Mouse (Mus musculus): ENCODE measurements around the gene Il1rapl1. TPM values are rescaled to one million over a fixed set of nuclear protein-coding genes. Genes with fewer than 3 reads are reported as not detected.
A peak's percentile ranks its signal among the peaks of the same experiment; 100 is the strongest.

Gene Il1rapl1
- 0.89 and 0.98 TPM in 2 replicates for polyA plus RNA-seq (2015; fragmentation: Nextera tagmentation; extraction: Ambion mirVana)

GRCm38 (mm10) chrX:88115609-88116073, at the start of gene Il1rapl1:
Il1rapl1 (minus strand) TSS chrX:88115645.
- ATAC-seq: peak; percentile 56
- H3K27ac ChIP-seq: no peak within 1 kb of the TSS
- H3K4me3 ChIP-seq (replicated peaks): peak within 1 kb of the TSS; percentile 35
- H3K4me1 ChIP-seq (replicated peaks): no peaks in the 10 kb centered on the region
- no peaks in the 10 kb centered on the region for H3K27me3 ChIP-seq (replicated peaks)
- 19% methylated on average over 12 of the region's 12 CpGs for WGBS
- no peaks in the 10 kb centered on the region for H3K9me3 ChIP-seq
- peak within 1 kb of the TSS; percentile 51 for H3K4me2 ChIP-seq (replicated peaks)
- H3K9ac ChIP-seq: no peak within 1 kb of the TSS
- no peaks in the 10 kb centered on the region for H3K36me3 ChIP-seq

- no peaks in the 10 kb centered on the region for H3K4me1 ChIP-seq (replicated peaks)
- no peak overlapping the region for H3K27ac ChIP-seq
- H3K36me3 ChIP-seq: no peaks in the 10 kb centered on the region
- no peak for ATAC-seq
- no peaks in the 10 kb centered on the region for H3K27me3 ChIP-seq (replicated peaks)
- no peaks in the 10 kb centered on the region for H3K9me3 ChIP-seq
- WGBS: 30% methylated on average over 2 of the region's 2 CpGs
- H3K9ac ChIP-seq: no peak overlapping the region
- no peak overlapping the region for H3K4me2 ChIP-seq (replicated peaks)
- H3K4me3 ChIP-seq (replicated peaks): no peak overlapping the region
Measured at GRCm38 (mm10) chrX:88158037-88158436, 42.6 kb upstream of the Il1rapl1 start.

- H3K36me3 ChIP-seq: no peaks in the 10 kb centered on the region
- ATAC-seq: no peak
- 43% methylated on average over 3 of the region's 3 CpGs for WGBS
- H3K4me1 ChIP-seq (replicated peaks): no peaks in the 10 kb centered on the region
- H3K4me2 ChIP-seq (replicated peaks): no peak overlapping the region
- no peaks in the 10 kb centered on the region for H3K27me3 ChIP-seq (replicated peaks)
- no peak overlapping the region for H3K4me3 ChIP-seq (replicated peaks)
- H3K9me3 ChIP-seq: no peaks in the 10 kb centered on the region
- no peak overlapping the region for H3K27ac ChIP-seq
- no peak overlapping the region for H3K9ac ChIP-seq
Measured at GRCm38 (mm10) chrX:88125612-88126011, 10.2 kb upstream of the Il1rapl1 start.

GRCm38 (mm10) chrX:88120070-88120469, 4.6 kb upstream of the Il1rapl1 start:
- H3K9ac ChIP-seq: no peak overlapping the region
- no peaks in the 10 kb centered on the region for H3K9me3 ChIP-seq
- ATAC-seq: no peak
- no peaks in the 10 kb centered on the region for H3K27me3 ChIP-seq (replicated peaks)
- H3K27ac ChIP-seq: no peak overlapping the region
- WGBS: 68% methylated on average over 3 of the region's 3 CpGs
- no peak overlapping the region for H3K4me3 ChIP-seq (replicated peaks)
- H3K4me2 ChIP-seq (replicated peaks): no peak overlapping the region
- no peaks in the 10 kb centered on the region for H3K4me1 ChIP-seq (replicated peaks)
- H3K36me3 ChIP-seq: no peaks in the 10 kb centered on the region

- no peaks in the 10 kb centered on the region for H3K36me3 ChIP-seq
- no peak overlapping the region for H3K9ac ChIP-seq
- H3K9me3 ChIP-seq: no peaks in the 10 kb centered on the region
- no peak overlapping the region for H3K4me2 ChIP-seq (replicated peaks)
- H3K4me3 ChIP-seq (replicated peaks): no peak overlapping the region
- no peak overlapping the region for H3K27ac ChIP-seq
- no peaks in the 10 kb centered on the region for H3K27me3 ChIP-seq (replicated peaks)
- H3K4me1 ChIP-seq (replicated peaks): no peaks in the 10 kb centered on the region
- ATAC-seq: no peak
- WGBS: 60% methylated on average over 3 of the region's 3 CpGs
Measured at GRCm38 (mm10) chrX:88117858-88118257, 2.4 kb upstream of the Il1rapl1 start.

GRCm38 (mm10) chrX:88116326-88116725, 881 bp upstream of the Il1rapl1 start:
- no peak for ATAC-seq
- WGBS: 11% methylated on average over 3 of the region's 3 CpGs
- H3K36me3 ChIP-seq: no peaks in the 10 kb centered on the region

GRCm38 (mm10) chrX:88113561-88113960, 1.9 kb downstream of the Il1rapl1 start:
- no peak overlapping the region for H3K27ac ChIP-seq
- no peaks in the 10 kb centered on the region for H3K27me3 ChIP-seq (replicated peaks)
- H3K4me3 ChIP-seq (replicated peaks): no peak overlapping the region
- ATAC-seq: no peak
- no peaks in the 10 kb centered on the region for H3K4me1 ChIP-seq (replicated peaks)
- no peaks in the 10 kb centered on the region for H3K36me3 ChIP-seq
- no peak overlapping the region for H3K9ac ChIP-seq
- 44% methylated on average over 6 of the region's 6 CpGs for WGBS
- H3K9me3 ChIP-seq: no peaks in the 10 kb centered on the region
- H3K4me2 ChIP-seq (replicated peaks): peak overlapping the region; percentile 28; the same call in 1 of the 2 replicates

More at GRCm38 (mm10) chrX:88116326-88116725, 881 bp upstream of the Il1rapl1 start:
- Histone ChIP-seq H3K4me2 (replicated peaks) (peak overlapping the region; percentile 51), H3K9ac (no peak overlapping the region), H3K9me3 (no peaks in the 10 kb centered on the region), H3K4me3 (replicated peaks) (peak overlapping the region; percentile 35), H3K4me1 (replicated peaks) (no peaks in the 10 kb centered on the region), H3K27me3 (replicated peaks) (no peaks in the 10 kb centered on the region), H3K27ac (no peak overlapping the region)

- no peak overlapping the region for H3K4me3 ChIP-seq (replicated peaks)
- 34% methylated on average over 2 of the region's 2 CpGs for WGBS
- H3K27ac ChIP-seq: no peak overlapping the region
- H3K36me3 ChIP-seq: no peaks in the 10 kb centered on the region
- no peaks in the 10 kb centered on the region for H3K4me1 ChIP-seq (replicated peaks)
- no peaks in the 10 kb centered on the region for H3K9me3 ChIP-seq
- no peak for ATAC-seq
- H3K4me2 ChIP-seq (replicated peaks): no peak overlapping the region
- no peak overlapping the region for H3K9ac ChIP-seq
- H3K27me3 ChIP-seq (replicated peaks): no peaks in the 10 kb centered on the region
Measured at GRCm38 (mm10) chrX:88112254-88112653, 3.2 kb downstream of the Il1rapl1 start.

- Histone ChIP-seq H3K9me3 (no peaks in the 10 kb centered on the region), H3K4me2 (replicated peaks) (no peak overlapping the region), H3K4me3 (replicated peaks) (no peak overlapping the region), H3K9ac (no peak overlapping the region), H3K27me3 (replicated peaks) (no peaks in the 10 kb centered on the region), H3K4me1 (replicated peaks) (no peaks in the 10 kb centered on the region), H3K36me3 (no peaks in the 10 kb centered on the region), H3K27ac (no peak overlapping the region)
- ATAC-seq: no peak
- WGBS: 73% methylated on average over 2 of the region's 2 CpGs
Measured at GRCm38 (mm10) chrX:88109733-88110132, 5.7 kb downstream of the Il1rapl1 start.

GRCm38 (mm10) chrX:88093936-88094569, 21.4 kb downstream of the Il1rapl1 start:
- ATAC-seq: no peak
- H3K9ac ChIP-seq: no peak overlapping the region
- no peaks in the 10 kb centered on the region for H3K4me1 ChIP-seq (replicated peaks)
- no peak overlapping the region for H3K4me3 ChIP-seq (replicated peaks)
- H3K36me3 ChIP-seq: no peaks in the 10 kb centered on the region
- no peaks in the 10 kb centered on the region for H3K27me3 ChIP-seq (replicated peaks)
- no peak overlapping the region for H3K27ac ChIP-seq
- H3K9me3 ChIP-seq: no peaks in the 10 kb centered on the region
- H3K4me2 ChIP-seq (replicated peaks): no peak overlapping the region

- no peak overlapping the region for H3K27ac ChIP-seq
- no peaks in the 10 kb centered on the region for H3K4me1 ChIP-seq (replicated peaks)
- WGBS: 63% methylated on average over 2 of the region's 2 CpGs
- ATAC-seq: no peak
- H3K27me3 ChIP-seq (replicated peaks): no peaks in the 10 kb centered on the region
- no peak overlapping the region for H3K9ac ChIP-seq
- no peaks in the 10 kb centered on the region for H3K36me3 ChIP-seq
- H3K9me3 ChIP-seq: no peaks in the 10 kb centered on the region
- no peak overlapping the region for H3K4me3 ChIP-seq (replicated peaks)
- no peak overlapping the region for H3K4me2 ChIP-seq (replicated peaks)
Measured at GRCm38 (mm10) chrX:88089873-88090272, 25.6 kb downstream of the Il1rapl1 start.

- Histone ChIP-seq H3K36me3 (no peaks in the 10 kb centered on the region), H3K27me3 (replicated peaks) (no peaks in the 10 kb centered on the region), H3K4me1 (replicated peaks) (no peaks in the 10 kb centered on the region), H3K4me2 (replicated peaks) (no peak overlapping the region), H3K27ac (no peak overlapping the region), H3K4me3 (replicated peaks) (no peak overlapping the region), H3K9me3 (no peaks in the 10 kb centered on the region), H3K9ac (no peak overlapping the region)
- 47% methylated on average over 7 of the region's 7 CpGs for WGBS
- no peak for ATAC-seq
Measured at GRCm38 (mm10) chrX:88072741-88073419, 42.6 kb downstream of the Il1rapl1 start.

- no peak overlapping the region for H3K4me2 ChIP-seq (replicated peaks)
Measured at GRCm38 (mm10) chrX:88070368-88070767, 45.1 kb downstream of the Il1rapl1 start.

More at GRCm38 (mm10) chrX:88070368-88070767, 45.1 kb downstream of the Il1rapl1 start:
- H3K9me3 ChIP-seq: no peaks in the 10 kb centered on the region
- no peaks in the 10 kb centered on the region for H3K4me1 ChIP-seq (replicated peaks)
- no peaks in the 10 kb centered on the region for H3K27me3 ChIP-seq (replicated peaks)
- H3K27ac ChIP-seq: no peak overlapping the region
- ATAC-seq: no peak
- WGBS: 70% methylated on average over 3 of the region's 3 CpGs
- H3K36me3 ChIP-seq: no peaks in the 10 kb centered on the region
- H3K9ac ChIP-seq: no peak overlapping the region
- no peak overlapping the region for H3K4me3 ChIP-seq (replicated peaks)

All from intestine, embryonic 15.5 days (tissue).